Mouse (Mus musculus): ENCODE data around the gene Carmil2. TPM values are rescaled to one million over a fixed set of nuclear protein-coding genes. Genes with fewer than 3 reads are reported as not detected.

Carmil2 gene
- total and polyA plus RNA-seq, 3 experiments, result 9.5 to 62.7 TPM; not detected in 1

GRCm38 (mm10) chr8:105743301-105743700, 57.2 kb downstream of the Carmil2 start:
- no peaks in the 10 kb centered on the region for H3K9me3 ChIP-seq (replicated peaks; ENCODE audit: insufficient read depth, low read length)
- no peak for DNase-seq (ENCODE audit: low read depth, low spot score)
- no peak overlapping the region for H3K4me3 ChIP-seq (ENCODE audit: control insufficient read depth in 1 of 2, insufficient read depth in 1 of 2, low read depth in 2 of 2, low read length in 2 of 2)
- H3K36me3 ChIP-seq (ENCODE audit: control insufficient read depth in 1 of 2, insufficient read depth in 2 of 2, low read length in 2 of 2), result no peaks in the 10 kb centered on the region
- H3K27ac ChIP-seq (ENCODE audit: control insufficient read depth, low read depth, low read length), result no peak overlapping the region
- H3K79me2 ChIP-seq (ENCODE audit: control insufficient read depth, insufficient read depth, low read length, poor library complexity), result no peaks in the 10 kb centered on the region
- TF ChIP-seq ETS1 (IDR thresholded peaks at IDR 0.05; ENCODE audit: low read depth, low read length) (no peak), TAL1 (IDR thresholded peaks at IDR 0.05; ENCODE audit: low read length) (no peak), MAFK (IDR thresholded peaks at IDR 0.05; ENCODE audit: borderline replicate concordance, low read depth, low read length) (no peak), TCF12 (IDR thresholded peaks at IDR 0.05; ENCODE audit: low read depth, low read length) (no peak), CTCF (IDR thresholded peaks at IDR 0.05 in 2 of 3, conservative IDR thresholded peaks at IDR 0.05 in 1 of 3; ENCODE audit: control insufficient read depth in 1 of 3, insufficient read depth in 1 of 3, low read depth in 2 of 3, low read length in 3 of 3, poor library complexity in 1 of 3, severe bottlenecking in 1 of 3) (no peak), RCOR1 (IDR thresholded peaks at IDR 0.05; ENCODE audit: low read depth, low read length) (no peak), NELFE (IDR thresholded peaks at IDR 0.05; ENCODE audit: low read depth, low read length) (no peak), ZC3H11A (IDR thresholded peaks at IDR 0.05; ENCODE audit: low read depth, low read length) (no peak), GATA1 (IDR thresholded peaks at IDR 0.05; ENCODE audit: low read depth, low read length) (no peak), MYC (IDR thresholded peaks at IDR 0.05; ENCODE audit: low read depth, low read length) (no peak), MAX (IDR thresholded peaks at IDR 0.05; ENCODE audit: low read length) (no peak), MXI1 (IDR thresholded peaks at IDR 0.05; ENCODE audit: low read depth, low read length) (no peak), SIN3A (IDR thresholded peaks at IDR 0.05; ENCODE audit: low read length) (no peak), USF2 (IDR thresholded peaks at IDR 0.05; ENCODE audit: borderline replicate concordance in 1 of 2, insufficient read depth in 1 of 2, low read depth in 1 of 2, low read length in 2 of 2) (no peak), MEF2A (IDR thresholded peaks at IDR 0.05; ENCODE audit: extremely low read depth, insufficient replicate concordance, low read depth, low read length, poor library complexity, severe bottlenecking) (no peak), CHD2 (IDR thresholded peaks at IDR 0.05; ENCODE audit: low read length) (no peak)
- no peaks in the 10 kb centered on the region for H3K4me1 ChIP-seq (ENCODE audit: control insufficient read depth in 1 of 2, insufficient read depth in 2 of 2, low read length in 2 of 2)
- H3K27me3 ChIP-seq (ENCODE audit: control insufficient read depth in 1 of 2, insufficient read depth in 2 of 2, low read length in 2 of 2), result no peaks in the 10 kb centered on the region
- H3K9ac ChIP-seq (ENCODE audit: control insufficient read depth, low read depth, low read length, poor library complexity, severe bottlenecking), result no peak overlapping the region

Other genes starting within 250 kb of the Carmil2 start
- gene Tppp3, start 214.7 kb upstream of the Carmil2 start, total RNA-seq (2012; rRNA removed), result 0.42 and 0.81 TPM in 2 replicates
- 1 to 10 TPM in 1 of 2 experiments, not detected in 1; 1.7 TPM for gene Tppp3, start 214.7 kb upstream of the Carmil2 start, polyA plus RNA-seq (2012; ENCODE audit: insufficient read depth in 1 of 2, insufficient read length in 2 of 2, low read depth in 1 of 2, low replicate concordance in 2 of 2, missing spikeins in 1 of 2)
- 4.7 and 4.9 TPM in 2 replicates for gene Zdhhc1, start 189.4 kb upstream of the Carmil2 start, total RNA-seq (2012; rRNA removed)
- gene Zdhhc1, start 189.4 kb upstream of the Carmil2 start, polyA plus RNA-seq (2012; ENCODE audit: insufficient read depth in 1 of 2, insufficient read length in 2 of 2, low read depth in 1 of 2, low replicate concordance in 2 of 2, missing spikeins in 1 of 2), result 10 to 100 TPM in 1 of 2 experiments, not detected in 1; 11.5 TPM
- 0.27 TPM in 1 of 2 replicates, not detected in the other for gene Hsd11b2, start 167.5 kb upstream of the Carmil2 start, total RNA-seq (2012; rRNA removed)
- gene Hsd11b2, start 167.5 kb upstream of the Carmil2 start, polyA plus RNA-seq (2012; ENCODE audit: insufficient read depth in 1 of 2, insufficient read length in 2 of 2, low read depth in 1 of 2, low replicate concordance in 2 of 2, missing spikeins in 1 of 2), result 1 to 10 TPM in 1 of 2 experiments, not detected in 1; 2.1 TPM
- gene Atp6v0d1, start 120.2 kb upstream of the Carmil2 start, total RNA-seq (2012; rRNA removed), result 43.0 and 51.1 TPM in 2 replicates
- 10 to 100 TPM in 1 of 2 experiments, not detected in 1; 83.8 TPM for gene Atp6v0d1, start 120.2 kb upstream of the Carmil2 start, polyA plus RNA-seq (2012; ENCODE audit: insufficient read depth in 1 of 2, insufficient read length in 2 of 2, low read depth in 1 of 2, low replicate concordance in 2 of 2, missing spikeins in 1 of 2)
- 15.7 and 16.6 TPM in 2 replicates for gene Ripor1, start 81.0 kb upstream of the Carmil2 start, total RNA-seq (2012; rRNA removed)
- 100 to 1,000 TPM in 1 of 2 experiments, not detected in 1; 120 TPM for gene Ripor1, start 81.0 kb upstream of the Carmil2 start, polyA plus RNA-seq (2012; ENCODE audit: insufficient read depth in 1 of 2, insufficient read length in 2 of 2, low read depth in 1 of 2, low replicate concordance in 2 of 2, missing spikeins in 1 of 2)
- 36.4 and 40.7 TPM in 2 replicates for gene Ctcf, start 49.7 kb upstream of the Carmil2 start, total RNA-seq (2012; rRNA removed)
- gene Ctcf, start 49.7 kb upstream of the Carmil2 start, polyA plus RNA-seq (2012; ENCODE audit: insufficient read depth in 1 of 2, insufficient read length in 2 of 2, low read depth in 1 of 2, low replicate concordance in 2 of 2, missing spikeins in 1 of 2), result 100 to 1,000 TPM in 1 of 2 experiments, 10 to 100 TPM in 1; 87.1 to 670 TPM
- not detected in 2 replicates for gene Agrp, start 48.9 kb upstream of the Carmil2 start, total RNA-seq (2012; rRNA removed)
- gene Agrp, start 48.9 kb upstream of the Carmil2 start, polyA plus RNA-seq (2012; ENCODE audit: insufficient read depth in 1 of 2, insufficient read length in 2 of 2, low read depth in 1 of 2, low replicate concordance in 2 of 2, missing spikeins in 1 of 2), result under 1 TPM in 1 of 2 experiments, not detected in 1; 0.63 TPM
- 7.5 and 9.3 TPM in 2 replicates for gene Acd, start 14.8 kb downstream of the Carmil2 start, total RNA-seq (2012; rRNA removed)
- 10 to 100 TPM in 1 of 2 experiments, not detected in 1; 53.9 TPM for gene Acd, start 14.8 kb downstream of the Carmil2 start, polyA plus RNA-seq (2012; ENCODE audit: insufficient read depth in 1 of 2, insufficient read length in 2 of 2, low read depth in 1 of 2, low replicate concordance in 2 of 2, missing spikeins in 1 of 2)
- 12.3 and 13.7 TPM in 2 replicates for gene Pard6a, start 14.9 kb downstream of the Carmil2 start, total RNA-seq (2012; rRNA removed)
- gene Pard6a, start 14.9 kb downstream of the Carmil2 start, polyA plus RNA-seq (2012; ENCODE audit: insufficient read depth in 1 of 2, insufficient read length in 2 of 2, low read depth in 1 of 2, low replicate concordance in 2 of 2, missing spikeins in 1 of 2), result 10 to 100 TPM in 1 of 2 experiments, not detected in 1; 20.5 TPM
- gene 4933405L10Rik, start 21.4 kb downstream of the Carmil2 start, total RNA-seq (2012; rRNA removed), result 0.13 and 0.23 TPM in 2 replicates
- gene 4933405L10Rik, start 21.4 kb downstream of the Carmil2 start, polyA plus RNA-seq (2012; ENCODE audit: insufficient read depth in 1 of 2, insufficient read length in 2 of 2, low read depth in 1 of 2, low replicate concordance in 2 of 2, missing spikeins in 1 of 2), result under 1 TPM in 1 of 2 experiments, not detected in 1; 0.42 TPM
- 22.0 TPM in 2 replicates for gene Enkd1, start 21.9 kb downstream of the Carmil2 start, total RNA-seq (2012; rRNA removed)
- gene Enkd1, start 21.9 kb downstream of the Carmil2 start, polyA plus RNA-seq (2012; ENCODE audit: insufficient read depth in 1 of 2, insufficient read length in 2 of 2, low read depth in 1 of 2, low replicate concordance in 2 of 2, missing spikeins in 1 of 2), result 10 to 100 TPM in 1 of 2 experiments, not detected in 1; 42.6 TPM
- gene Gfod2, start 72.4 kb downstream of the Carmil2 start, total RNA-seq (2012; rRNA removed), result 7.0 and 8.3 TPM in 2 replicates
- gene Gfod2, start 72.4 kb downstream of the Carmil2 start, polyA plus RNA-seq (2012; ENCODE audit: insufficient read depth in 1 of 2, insufficient read length in 2 of 2, low read depth in 1 of 2, low replicate concordance in 2 of 2, missing spikeins in 1 of 2), result 1 to 10 TPM in 1 of 2 experiments, not detected in 1; 7.0 TPM
- gene Ranbp10, start 141.1 kb downstream of the Carmil2 start, total RNA-seq (2012; rRNA removed), result 7.4 and 7.7 TPM in 2 replicates
- gene Ranbp10, start 141.1 kb downstream of the Carmil2 start, polyA plus RNA-seq (2012; ENCODE audit: insufficient read depth in 1 of 2, insufficient read length in 2 of 2, low read depth in 1 of 2, low replicate concordance in 2 of 2, missing spikeins in 1 of 2), result 10 to 100 TPM in 1 of 2 experiments, not detected in 1; 22.1 TPM
- gene Tsnaxip1, start 141.5 kb downstream of the Carmil2 start, total RNA-seq (2012; rRNA removed), result not detected in 2 replicates
- gene Tsnaxip1, start 141.5 kb downstream of the Carmil2 start, polyA plus RNA-seq (2012; ENCODE audit: insufficient read depth in 1 of 2, insufficient read length in 2 of 2, low read depth in 1 of 2, low replicate concordance in 2 of 2, missing spikeins in 1 of 2), result under 1 TPM in 1 of 2 experiments, not detected in 1; 0.10 TPM
- gene Cenpt, start 167.0 kb downstream of the Carmil2 start, total RNA-seq (2012; rRNA removed), result 14.2 and 15.7 TPM in 2 replicates
- 10 to 100 TPM in 1 of 2 experiments, not detected in 1; 26.5 TPM for gene Cenpt, start 167.0 kb downstream of the Carmil2 start, polyA plus RNA-seq (2012; ENCODE audit: insufficient read depth in 1 of 2, insufficient read length in 2 of 2, low read depth in 1 of 2, low replicate concordance in 2 of 2, missing spikeins in 1 of 2)
- 41.9 and 48.8 TPM in 2 replicates for gene Thap11, start 168.9 kb downstream of the Carmil2 start, total RNA-seq (2012; rRNA removed)
- 10 to 100 TPM in 1 of 2 experiments, not detected in 1; 51.4 TPM for gene Thap11, start 168.9 kb downstream of the Carmil2 start, polyA plus RNA-seq (2012; ENCODE audit: insufficient read depth in 1 of 2, insufficient read length in 2 of 2, low read depth in 1 of 2, low replicate concordance in 2 of 2, missing spikeins in 1 of 2)
- 167 and 198 TPM in 2 replicates for gene Nutf2, start 174.3 kb downstream of the Carmil2 start, total RNA-seq (2012; rRNA removed)
- 10 to 100 TPM in 1 of 2 experiments, not detected in 1; 28.0 TPM for gene Nutf2, start 174.3 kb downstream of the Carmil2 start, polyA plus RNA-seq (2012; ENCODE audit: insufficient read depth in 1 of 2, insufficient read length in 2 of 2, low read depth in 1 of 2, low replicate concordance in 2 of 2, missing spikeins in 1 of 2)
- 44.5 and 46.1 TPM in 2 replicates for gene Edc4, start 194.6 kb downstream of the Carmil2 start, total RNA-seq (2012; rRNA removed)
- 10 to 100 TPM in 1 of 2 experiments, not detected in 1; 72.1 TPM for gene Edc4, start 194.6 kb downstream of the Carmil2 start, polyA plus RNA-seq (2012; ENCODE audit: insufficient read depth in 1 of 2, insufficient read length in 2 of 2, low read depth in 1 of 2, low replicate concordance in 2 of 2, missing spikeins in 1 of 2)
- not detected in 2 replicates for gene Nrn1l, start 207.3 kb downstream of the Carmil2 start, total RNA-seq (2012; rRNA removed)
- under 1 TPM in 1 of 2 experiments, not detected in 1; 0.39 TPM for gene Nrn1l, start 207.3 kb downstream of the Carmil2 start, polyA plus RNA-seq (2012; ENCODE audit: insufficient read depth in 1 of 2, insufficient read length in 2 of 2, low read depth in 1 of 2, low replicate concordance in 2 of 2, missing spikeins in 1 of 2)
- gene Pskh1, start 214.2 kb downstream of the Carmil2 start, total RNA-seq (2012; rRNA removed), result 11.5 and 12.9 TPM in 2 replicates
- 10 to 100 TPM in 1 of 2 experiments, not detected in 1; 26.2 TPM for gene Pskh1, start 214.2 kb downstream of the Carmil2 start, polyA plus RNA-seq (2012; ENCODE audit: insufficient read depth in 1 of 2, insufficient read length in 2 of 2, low read depth in 1 of 2, low replicate concordance in 2 of 2, missing spikeins in 1 of 2)
- 0.69 and 1.5 TPM in 2 replicates for gene Ctrl, start 247.6 kb downstream of the Carmil2 start, total RNA-seq (2012; rRNA removed)
- 1 to 10 TPM in 1 of 2 experiments, not detected in 1; 3.0 TPM for gene Ctrl, start 247.6 kb downstream of the Carmil2 start, polyA plus RNA-seq (2012; ENCODE audit: insufficient read depth in 1 of 2, insufficient read length in 2 of 2, low read depth in 1 of 2, low replicate concordance in 2 of 2, missing spikeins in 1 of 2)

Measured in MEL (cell line).